Mouse (Mus musculus): ENCODE data around the gene Rap1gap2.

Gene Rap1gap2

GRCm38 (mm10) chr11:74537352-74537751 lies 73.4 kb downstream of the Rap1gap2 start:
- DNase-seq (ENCODE audit: low spot score in 2 of 2), result no peak

- no peak for DNase-seq (ENCODE audit: low spot score in 2 of 2)
These were observed 74.4 kb downstream of the Rap1gap2 start for GRCm38 (mm10) chr11:74536140-74536842.

GRCm38 (mm10) chr11:74534380-74534779 lies 76.3 kb downstream of the Rap1gap2 start:
- DNase-seq (ENCODE audit: low spot score in 2 of 2), result no peak

GRCm38 (mm10) chr11:74533050-74533449 lies 77.7 kb downstream of the Rap1gap2 start:
- no peak for DNase-seq (ENCODE audit: low spot score in 2 of 2)

- no peak for DNase-seq (ENCODE audit: low spot score in 2 of 2)
These were observed 78.3 kb downstream of the Rap1gap2 start for GRCm38 (mm10) chr11:74532401-74532800.

- DNase-seq (ENCODE audit: low spot score in 2 of 2), result no peak
These were observed 79.0 kb downstream of the Rap1gap2 start for GRCm38 (mm10) chr11:74531725-74532124.

GRCm38 (mm10) chr11:74529803-74530202 lies 80.9 kb downstream of the Rap1gap2 start:
- no peak for DNase-seq (ENCODE audit: low spot score in 2 of 2)

GRCm38 (mm10) chr11:74527555-74527954 lies 83.2 kb downstream of the Rap1gap2 start:
- no peak for DNase-seq (ENCODE audit: low spot score in 2 of 2)

- peak in 1 of 2 experiments; percentile 32 for DNase-seq (ENCODE audit: low spot score in 2 of 2)
These were observed 84.2 kb downstream of the Rap1gap2 start for GRCm38 (mm10) chr11:74526180-74527158.

GRCm38 (mm10) chr11:74525605-74526004 lies 85.1 kb downstream of the Rap1gap2 start:
- DNase-seq (ENCODE audit: low spot score in 2 of 2), result no peak

GRCm38 (mm10) chr11:74525205-74525604 lies 85.5 kb downstream of the Rap1gap2 start:
- no peak for DNase-seq (ENCODE audit: low spot score in 2 of 2)

GRCm38 (mm10) chr11:74524050-74524965 lies 86.4 kb downstream of the Rap1gap2 start:
- no peak for DNase-seq (ENCODE audit: low spot score in 2 of 2)

- DNase-seq (ENCODE audit: low spot score in 2 of 2), result no peak
These were observed 87.3 kb downstream of the Rap1gap2 start for GRCm38 (mm10) chr11:74523210-74523951.

GRCm38 (mm10) chr11:74522487-74523209 lies 88.1 kb downstream of the Rap1gap2 start:
- DNase-seq (ENCODE audit: low spot score in 2 of 2), result peak in 1 of 2 experiments; percentile 26

- DNase-seq (ENCODE audit: low spot score in 2 of 2), result no peak
These were observed 88.7 kb downstream of the Rap1gap2 start for GRCm38 (mm10) chr11:74521981-74522486.

GRCm38 (mm10) chr11:74520201-74520600 lies 90.5 kb downstream of the Rap1gap2 start:
- no peak for DNase-seq (ENCODE audit: low spot score in 2 of 2)

GRCm38 (mm10) chr11:74516112-74516511 lies 94.6 kb downstream of the Rap1gap2 start:
- no peak for DNase-seq (ENCODE audit: low spot score in 2 of 2)

GRCm38 (mm10) chr11:74515046-74515445 lies 95.7 kb downstream of the Rap1gap2 start:
- DNase-seq (ENCODE audit: low spot score in 2 of 2), result no peak

- no peak for DNase-seq (ENCODE audit: low spot score in 2 of 2)
These were observed 98.1 kb downstream of the Rap1gap2 start for GRCm38 (mm10) chr11:74512595-74512994.

GRCm38 (mm10) chr11:74506275-74506674 lies 104.4 kb downstream of the Rap1gap2 start:
- no peak for DNase-seq (ENCODE audit: low spot score in 2 of 2)

Measured in natural killer cell, adult 2 months (primary cell).